8 mouse cellular contexts compared by ENCODE assay signal in genomic region chr9:57467271-57467771, GRCm38 (mm10). TPM values are rescaled to one million over a fixed set of nuclear protein-coding genes. Genes with fewer than 3 reads are reported as not detected.
DNase-seq lines count a peak whose midpoint lies in the region; ATAC-seq lines count a peak whose summit lies in the region.

No protein-coding gene starts in this region.

- peaks cover 9% of the 10 kb centered on the region for H3K4me1 ChIP-seq in lung, embryonic 15.5 days
- H3K4me1 ChIP-seq in forebrain, embryonic 15.5 days = peaks cover 24% of the 10 kb centered on the region
- peaks cover 13% of the 10 kb centered on the region for H3K4me1 ChIP-seq in intestine, embryonic 15.5 days (replicated peaks)
- H3K4me1 ChIP-seq in midbrain, embryonic 14.5 days (ENCODE audit: control insufficient read depth, insufficient read depth, low read length) = peaks cover 18% of the 10 kb centered on the region

- peak; percentile 25; the same call in 1 of the 2 replicates for ATAC-seq in lung, embryonic 15.5 days (ENCODE audit: borderline replicate concordance, extremely low read depth, low FRiP score, low TSS enrichment)
- ATAC-seq in forebrain, embryonic 15.5 days (replicated peaks) = peak; percentile 67
- ATAC-seq in intestine, embryonic 15.5 days = peak; percentile 32
- ATAC-seq in midbrain, embryonic 14.5 days (ENCODE audit: low FRiP score, low TSS enrichment) = peak; percentile 66

- DNase-seq in lung, adult 18-20 months = no peak
- peak; percentile 79 for DNase-seq in brain, adult 2 months (ENCODE audit: low read depth, low spot score)
- peak; percentile 46 to 51 for DNase-seq in left cerebral cortex, adult 8-10 months (ENCODE audit: low spot score in 2 of 2)
- peak; percentile 66 for DNase-seq in midbrain, embryonic 14.5 days
- DNase-seq in spleen, adult 18-20 months = no peak

- peak overlapping the region; percentile 95 for H3K4me2 ChIP-seq in lung, embryonic 15.5 days
- peak overlapping the region; percentile 68 for H3K4me2 ChIP-seq in forebrain, embryonic 15.5 days (replicated peaks)
- H3K4me2 ChIP-seq in intestine, embryonic 15.5 days (replicated peaks) = peak overlapping the region; percentile 88
- peak overlapping the region; percentile 80 for H3K4me2 ChIP-seq in midbrain, embryonic 14.5 days (ENCODE audit: low read length)

- H3K27ac ChIP-seq in lung, embryonic 15.5 days = no peak overlapping the region
- peak overlapping the region; percentile 91 for H3K27ac ChIP-seq in forebrain, embryonic 15.5 days (replicated peaks)
- H3K27ac ChIP-seq in intestine, embryonic 15.5 days = 0 out of 2 replicates have a peak overlapping the region, but pooled peaks have one; percentile 60
- H3K27ac ChIP-seq in midbrain, embryonic 14.5 days (replicated peaks; ENCODE audit: low read depth, low read length) = peak overlapping the region; percentile 93

- H3K36me3 ChIP-seq in lung, embryonic 15.5 days = no peaks in the 10 kb centered on the region
- 0 out of 2 replicates have a peak, but pooled peaks cover 3% of the 10 kb centered on the region for H3K36me3 ChIP-seq in forebrain, embryonic 15.5 days
- no peaks in the 10 kb centered on the region for H3K36me3 ChIP-seq in intestine, embryonic 15.5 days
- peaks cover 15% of the 10 kb centered on the region; the same call in 1 of the 2 replicates for H3K36me3 ChIP-seq in midbrain, embryonic 14.5 days (ENCODE audit: control insufficient read depth, insufficient read depth, low read length)

- H3K4me3 ChIP-seq in lung, embryonic 15.5 days = peak overlapping the region; percentile 64
- peak overlapping the region; percentile 80 for H3K4me3 ChIP-seq in forebrain, embryonic 15.5 days
- H3K4me3 ChIP-seq in intestine, embryonic 15.5 days (replicated peaks) = peak overlapping the region; percentile 75
- H3K4me3 ChIP-seq in midbrain, embryonic 14.5 days (replicated peaks; ENCODE audit: low read depth, low read length) = peak overlapping the region; percentile 82

- H3K9ac ChIP-seq in lung, embryonic 15.5 days = peak overlapping the region; percentile 60
- peak overlapping the region; percentile 91 for H3K9ac ChIP-seq in forebrain, embryonic 15.5 days (replicated peaks)
- peak overlapping the region; percentile 71 for H3K9ac ChIP-seq in intestine, embryonic 15.5 days
- peak overlapping the region; percentile 93 for H3K9ac ChIP-seq in midbrain, embryonic 14.5 days (replicated peaks; ENCODE audit: low read length)

- no peaks in the 10 kb centered on the region for H3K9me3 ChIP-seq in lung, embryonic 15.5 days
- H3K9me3 ChIP-seq in forebrain, embryonic 15.5 days = no peaks in the 10 kb centered on the region
- H3K9me3 ChIP-seq in intestine, embryonic 15.5 days = no peaks in the 10 kb centered on the region
- no peaks in the 10 kb centered on the region for H3K9me3 ChIP-seq in midbrain, embryonic 14.5 days (ENCODE audit: control insufficient read depth, low read length)

- H3K27me3 ChIP-seq in lung, embryonic 15.5 days = peaks cover 7% of the 10 kb centered on the region
- no peaks in the 10 kb centered on the region for H3K27me3 ChIP-seq in forebrain, embryonic 15.5 days
- H3K27me3 ChIP-seq in intestine, embryonic 15.5 days (replicated peaks) = no peaks in the 10 kb centered on the region
- H3K27me3 ChIP-seq in midbrain, embryonic 14.5 days (ENCODE audit: control insufficient read depth, insufficient read depth, low read length) = no peaks in the 10 kb centered on the region

- 1% methylated on average over 18 of the region's 18 CpGs for WGBS in lung, embryonic 15.5 days
- under 1% methylated on average over 18 of the region's 18 CpGs for WGBS in forebrain, embryonic 15.5 days
- 2% methylated on average over 18 of the region's 18 CpGs for WGBS in intestine, embryonic 15.5 days
- WGBS in midbrain, embryonic 14.5 days = under 1% methylated on average over 18 of the region's 18 CpGs

RNA-seq across cellular contexts. Expression of gene Scamp5, which starts 0.5 kb away (rescaled TPM):
- 6.3 and 6.9 TPM in 2 replicates for polyA plus RNA-seq in lung, embryonic 15.5 days (2015; fragmentation: Nextera tagmentation; extraction: Ambion mirVana)
- polyA plus RNA-seq in forebrain, embryonic 15.5 days (2015; fragmentation: Nextera tagmentation; extraction: Ambion mirVana) = 102 and 106 TPM in 2 replicates
- 14.1 and 16.4 TPM in 2 replicates for polyA plus RNA-seq in intestine, embryonic 15.5 days (2015; fragmentation: Nextera tagmentation; extraction: Ambion mirVana)
- 100 to 1,000 TPM; 371 to 387 (median 384) TPM for total RNA-seq in left cerebral cortex, adult 8-10 months (2022)
- polyA plus RNA-seq in midbrain, embryonic 14.5 days (2014; fragmentation: Nextera tagmentation; extraction: Ambion mirVana) = 98.9 and 109 TPM in 2 replicates

RNA-seq across cellular contexts. Expression of gene Ppcdc, which starts 27.4 kb away (rescaled TPM):
- polyA plus RNA-seq in lung, embryonic 15.5 days (2015; fragmentation: Nextera tagmentation; extraction: Ambion mirVana) = 24.9 and 27.5 TPM in 2 replicates
- polyA plus RNA-seq in forebrain, embryonic 15.5 days (2015; fragmentation: Nextera tagmentation; extraction: Ambion mirVana) = 21.3 and 29.5 TPM in 2 replicates
- 25.0 and 30.1 TPM in 2 replicates for polyA plus RNA-seq in intestine, embryonic 15.5 days (2015; fragmentation: Nextera tagmentation; extraction: Ambion mirVana)
- total RNA-seq in left cerebral cortex, adult 8-10 months (2022) = 10 to 100 TPM; 17.4 to 20.5 (median 17.9) TPM
- 19.9 and 22.9 TPM in 2 replicates for polyA plus RNA-seq in midbrain, embryonic 14.5 days (2014; fragmentation: Nextera tagmentation; extraction: Ambion mirVana)

RNA-seq across cellular contexts. Expression of gene Rpp25, which starts 36.5 kb away (rescaled TPM):
- polyA plus RNA-seq in lung, embryonic 15.5 days (2015; fragmentation: Nextera tagmentation; extraction: Ambion mirVana) = 2.2 and 2.9 TPM in 2 replicates
- polyA plus RNA-seq in forebrain, embryonic 15.5 days (2015; fragmentation: Nextera tagmentation; extraction: Ambion mirVana) = 18.8 and 19.6 TPM in 2 replicates
- 7.0 and 8.1 TPM in 2 replicates for polyA plus RNA-seq in intestine, embryonic 15.5 days (2015; fragmentation: Nextera tagmentation; extraction: Ambion mirVana)
- total RNA-seq in left cerebral cortex, adult 8-10 months (2022) = 10 to 100 TPM; 16.0 to 19.5 (median 17.7) TPM
- polyA plus RNA-seq in midbrain, embryonic 14.5 days (2014; fragmentation: Nextera tagmentation; extraction: Ambion mirVana) = 28.1 and 30.7 TPM in 2 replicates

RNA-seq across cellular contexts. Expression of gene Cox5a, which starts 53.8 kb away (rescaled TPM):
- polyA plus RNA-seq in lung, embryonic 15.5 days (2015; fragmentation: Nextera tagmentation; extraction: Ambion mirVana) = 516 and 522 TPM in 2 replicates
- 751 and 752 TPM in 2 replicates for polyA plus RNA-seq in forebrain, embryonic 15.5 days (2015; fragmentation: Nextera tagmentation; extraction: Ambion mirVana)
- 844 and 895 TPM in 2 replicates for polyA plus RNA-seq in intestine, embryonic 15.5 days (2015; fragmentation: Nextera tagmentation; extraction: Ambion mirVana)
- total RNA-seq in left cerebral cortex, adult 8-10 months (2022) = 100 to 1,000 TPM; 378 to 411 (median 394) TPM
- polyA plus RNA-seq in midbrain, embryonic 14.5 days (2014; fragmentation: Nextera tagmentation; extraction: Ambion mirVana) = 832 and 924 TPM in 2 replicates

Comparison
In these comparisons a context has a peak if more than half of its experiments do, and no peak if none do; other contexts are left out.
1. DNase-seq: peak in brain, adult 2 months (single experiment), left cerebral cortex, adult 8-10 months (2 of 2) and midbrain, embryonic 14.5 days (single experiment); none in lung, adult 18-20 months (0 of 2) and spleen, adult 18-20 months (0 of 2).
2. Peak in every context shown above with its lines, with median percentiles within 50 percentile points of each other: ATAC-seq, H3K4me2 ChIP-seq, H3K4me3 ChIP-seq and H3K9ac ChIP-seq.